Mouse (Mus musculus) ovary, adult 18-20 months (tissue): ENCODE results near the gene Ppme1.
A peak's percentile ranks its signal among the peaks of the same experiment; 100 is the strongest.

Source experiments
- DNase-seq: peaks from one replicate; pipeline ENCODE4 v3.0.0; 2022; ENCODE audit warnings: low spot score, mixed read lengths

The Ppme1 gene

GRCm38 (mm10) chr7:100371495-100372451 is at the start of gene Ppme1, which contains the start of gene C2cd3:
Ppme1 (minus strand) TSS chr7:100372307.
C2cd3 (plus strand) TSS chr7:100372233.
- DNase-seq, result peak; percentile 99

- DNase-seq, result no peak
Observed at GRCm38 (mm10) chr7:100408684-100409083, 36.6 kb upstream of the Ppme1 start.

DNA sequence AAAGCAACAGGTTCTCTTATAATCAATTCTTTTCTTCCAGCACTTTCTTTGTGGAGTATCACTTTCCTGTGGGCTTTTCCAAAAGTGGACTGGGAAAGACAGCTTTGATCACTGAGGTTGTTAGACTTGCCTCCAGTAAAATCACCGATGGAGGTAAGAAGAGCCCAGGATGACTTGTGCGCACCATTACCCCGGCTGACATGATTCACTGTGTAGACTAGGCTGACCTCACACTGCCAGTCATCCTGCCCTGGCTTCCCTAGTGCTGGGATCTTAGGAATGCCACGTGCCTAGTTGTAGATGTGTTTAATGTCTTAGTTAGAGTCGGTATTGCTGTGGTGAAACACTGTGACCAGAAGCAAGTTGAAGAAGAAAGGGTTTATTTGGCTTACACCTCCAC is 35.6 kb upstream of the Ppme1 start:
- DNase-seq, result no peak

GRCm38 (mm10) chr7:100402715-100403114 is 30.6 kb upstream of the Ppme1 start:
- no peak for DNase-seq

DNA sequence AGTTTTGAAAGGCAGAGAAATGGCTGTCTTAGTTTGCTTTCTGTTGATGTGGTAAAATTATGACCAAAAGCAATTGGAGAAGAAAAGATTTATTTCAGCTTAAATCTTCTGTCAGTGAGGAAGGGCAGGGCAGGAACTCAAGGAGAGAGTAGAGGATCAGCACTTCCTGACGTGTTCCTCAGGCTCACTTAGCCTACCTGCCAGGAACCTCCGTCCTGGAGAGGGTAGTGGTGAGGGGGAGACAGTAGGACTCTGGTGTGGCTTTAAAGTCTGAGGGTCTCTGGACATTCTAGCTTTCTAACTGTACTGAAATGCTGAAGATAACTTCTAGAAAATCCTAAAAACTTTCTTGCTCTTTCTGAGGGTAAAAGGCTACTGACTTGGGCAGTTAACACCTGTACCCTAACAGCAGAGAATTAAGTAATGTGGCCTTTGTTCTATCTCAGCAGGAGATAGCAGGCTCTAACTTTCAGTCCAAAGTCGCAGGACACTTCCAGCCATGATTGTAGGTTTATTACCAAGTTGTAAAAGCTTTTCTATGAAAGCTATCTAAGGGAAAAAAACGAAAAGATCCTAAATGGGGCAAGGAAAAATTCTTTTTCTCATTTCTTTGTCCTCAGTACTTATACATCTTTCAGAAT is 28.9 kb upstream of the Ppme1 start:
- no peak for DNase-seq

- peak; percentile 7 for DNase-seq
Observed at GRCm38 (mm10) chr7:100399231-100399913, 27.3 kb upstream of the Ppme1 start.

DNA sequence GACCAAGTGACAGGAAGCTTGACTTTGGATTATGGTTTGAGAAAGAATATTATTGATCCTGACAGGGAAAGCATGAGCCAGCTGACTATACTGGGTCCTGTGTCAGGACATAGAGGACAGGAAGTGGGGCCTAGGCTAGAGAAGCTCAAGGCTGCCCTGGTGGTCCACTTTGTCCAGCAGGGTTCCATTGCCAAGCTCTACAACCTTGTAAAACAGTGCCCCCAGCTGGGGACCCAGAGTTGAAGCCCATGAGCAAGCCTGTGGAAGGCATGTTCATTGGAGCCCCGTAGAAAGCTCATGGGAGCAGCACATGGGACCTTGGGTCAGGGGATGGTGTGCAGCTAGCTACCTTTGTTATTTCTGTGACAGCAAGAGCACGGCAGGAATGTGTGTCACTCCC is 20.2 kb upstream of the Ppme1 start:
- DNase-seq, result no peak

DNA sequence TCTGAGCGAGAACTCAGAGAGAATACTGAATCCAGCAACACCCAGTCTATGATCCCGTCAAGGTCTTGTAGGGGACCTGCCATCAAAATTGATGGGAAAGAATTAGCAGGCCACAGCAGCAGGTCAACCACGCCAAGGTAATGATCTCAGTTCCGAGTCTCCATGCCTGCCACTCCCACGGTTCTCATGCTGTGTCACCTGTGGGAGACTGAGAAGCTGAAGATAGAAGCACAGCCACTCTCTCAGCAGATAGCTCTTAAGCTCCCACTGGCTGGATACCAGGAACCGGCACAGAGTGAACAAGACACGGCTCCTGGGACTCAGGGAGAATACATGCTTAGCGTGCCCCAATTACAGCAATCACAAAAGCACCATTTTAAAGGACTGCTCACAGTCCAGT is 18.1 kb upstream of the Ppme1 start:
- no peak for DNase-seq

DNA sequence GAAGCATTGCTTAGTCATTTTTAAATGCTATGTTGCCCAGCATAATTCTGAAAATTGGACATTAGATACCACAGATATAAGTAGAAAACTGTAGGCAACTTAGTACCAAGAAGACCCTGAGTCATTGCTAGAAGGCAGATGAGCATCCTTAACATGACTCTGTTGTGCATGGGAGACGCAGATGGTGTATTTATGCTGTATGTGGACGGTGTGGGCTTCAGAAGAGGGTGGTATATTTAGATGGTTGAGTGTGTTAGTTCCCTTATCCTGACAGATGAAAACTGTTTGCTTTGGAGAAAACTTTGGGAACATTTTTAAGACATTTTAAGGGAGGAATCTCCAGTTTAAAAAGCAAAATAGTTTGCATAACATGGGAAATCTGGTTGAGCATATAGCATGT is 16.1 kb upstream of the Ppme1 start:
- no peak for DNase-seq

DNA sequence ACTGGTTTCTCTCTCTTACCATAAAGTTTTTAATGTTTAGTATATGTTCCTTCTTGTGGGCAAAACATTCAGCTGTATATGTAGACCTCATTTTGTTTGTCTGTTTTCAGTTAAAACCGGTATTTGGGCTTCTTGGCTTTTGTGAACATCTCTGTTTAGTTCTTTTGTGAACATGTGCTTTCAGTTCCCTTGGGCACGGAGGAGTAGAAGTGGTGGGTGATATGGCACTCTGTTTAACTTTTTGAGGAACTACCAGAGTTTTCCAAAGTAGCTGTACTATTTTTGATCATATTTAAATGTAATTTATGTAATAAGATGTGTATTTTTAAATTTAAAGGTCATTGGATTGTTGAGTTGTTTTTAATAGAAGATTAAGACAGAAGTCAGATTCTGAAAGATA is 11.1 kb upstream of the Ppme1 start:
- DNase-seq, result no peak

DNA sequence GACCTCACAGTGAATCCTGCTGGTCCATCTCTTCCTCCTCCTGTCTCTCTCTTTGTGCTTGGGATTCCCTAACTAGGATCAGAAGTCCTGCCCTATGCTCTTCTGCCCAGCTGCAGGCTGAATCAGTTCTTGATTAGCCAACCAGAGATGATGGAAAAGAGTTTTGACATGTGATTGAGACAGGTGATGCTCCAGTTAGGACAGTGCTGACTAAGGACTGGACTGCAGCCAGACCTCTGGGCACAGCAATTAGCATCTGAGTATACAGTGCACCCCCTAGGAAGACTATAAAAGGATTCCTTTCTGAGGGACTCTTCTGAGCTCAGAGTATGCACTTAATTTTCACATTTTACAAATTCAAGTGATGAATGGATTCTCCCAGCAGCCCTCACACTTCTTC is 9.1 kb upstream of the Ppme1 start:
- no peak for DNase-seq

DNA sequence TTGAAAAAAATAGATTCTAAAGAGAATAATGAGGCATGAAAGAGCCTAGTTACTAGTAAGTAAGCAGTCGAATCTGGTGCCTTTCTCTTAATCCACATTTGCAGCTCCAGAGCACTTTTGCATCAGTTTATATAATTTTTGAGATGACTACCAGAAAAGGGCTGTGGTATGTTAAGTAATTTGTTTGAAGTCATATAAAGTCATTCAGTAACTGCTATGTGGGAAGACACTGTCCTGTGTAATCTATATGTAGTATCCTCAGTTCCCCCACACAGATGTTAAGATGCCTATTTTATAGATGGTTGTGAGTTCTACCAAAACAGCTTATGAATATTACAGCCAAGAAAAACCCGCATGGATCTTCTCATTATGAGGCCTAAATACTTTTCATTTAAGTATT is 6.2 kb upstream of the Ppme1 start:
- DNase-seq, result no peak

GRCm38 (mm10) chr7:100372452-100372980 is 409 bp upstream of the Ppme1 start:
- DNase-seq, result no peak

DNA sequence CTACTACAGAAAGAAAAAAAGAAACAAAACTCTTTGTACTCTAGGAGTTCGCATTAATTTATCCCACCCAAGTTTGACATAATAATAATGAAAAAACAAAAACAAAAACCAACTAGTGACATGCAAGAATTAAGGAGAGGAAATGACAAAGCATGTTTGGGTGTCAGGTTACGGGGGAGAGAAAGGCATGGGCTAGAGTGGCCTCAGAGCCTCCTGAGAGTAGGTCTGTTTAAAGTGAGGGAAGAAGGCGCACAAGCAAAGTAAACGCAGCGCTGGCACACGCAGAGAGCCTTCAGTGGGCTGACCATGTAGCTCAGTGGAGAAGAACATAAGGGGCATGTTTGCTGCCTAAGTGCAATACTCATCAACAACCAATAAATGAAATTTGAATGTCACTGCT is 7.2 kb downstream of the Ppme1 start:
- no peak for DNase-seq

- no peak for DNase-seq
Observed at GRCm38 (mm10) chr7:100363162-100363561, 8.9 kb downstream of the Ppme1 start.

DNA sequence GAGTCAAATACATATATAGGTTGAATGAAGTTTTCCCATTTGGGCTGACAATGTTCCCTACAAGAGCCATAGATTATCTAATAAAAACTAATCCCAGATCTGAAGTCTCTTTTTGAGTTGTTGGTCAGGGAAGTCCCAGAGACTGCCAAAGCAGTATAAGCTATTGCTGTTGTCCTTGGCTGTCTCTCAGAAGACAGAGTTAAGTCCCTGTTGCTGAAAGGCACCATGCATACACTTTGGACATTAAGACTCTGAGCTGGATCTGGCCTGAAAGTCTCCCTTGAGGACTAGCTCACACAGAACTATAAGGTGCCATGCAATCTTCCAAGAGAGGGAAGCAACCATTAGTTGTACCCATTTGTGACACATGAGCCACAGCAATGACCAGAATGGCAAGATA is 14.3 kb downstream of the Ppme1 start:
- DNase-seq, result no peak

- no peak for DNase-seq
Observed at GRCm38 (mm10) chr7:100356768-100357167, 15.3 kb downstream of the Ppme1 start.

- DNase-seq, result no peak
Observed at GRCm38 (mm10) chr7:100356324-100356723, 15.8 kb downstream of the Ppme1 start.

DNA sequence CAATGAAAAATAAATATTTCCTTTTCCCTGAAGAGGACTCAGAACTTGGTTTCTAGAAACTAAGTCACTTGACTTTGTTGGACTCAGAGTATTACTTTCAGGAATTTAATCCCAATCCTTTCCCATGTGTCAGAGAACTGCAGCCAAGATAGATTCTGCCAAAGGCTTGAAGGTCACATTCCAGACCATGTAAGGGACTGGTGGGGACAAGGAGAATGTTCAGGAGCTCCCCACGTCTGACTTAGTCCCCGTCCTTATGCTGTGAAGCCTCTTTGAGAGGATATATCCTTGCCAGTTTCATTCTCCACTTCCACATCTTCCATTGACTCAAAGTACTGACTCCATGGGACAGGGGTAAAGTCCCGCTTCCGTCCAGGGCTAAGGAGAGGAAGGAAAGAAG is 17.1 kb downstream of the Ppme1 start:
- DNase-seq, result no peak

GRCm38 (mm10) chr7:100335921-100336320 is 36.2 kb downstream of the Ppme1 start:
- no peak for DNase-seq

DNA sequence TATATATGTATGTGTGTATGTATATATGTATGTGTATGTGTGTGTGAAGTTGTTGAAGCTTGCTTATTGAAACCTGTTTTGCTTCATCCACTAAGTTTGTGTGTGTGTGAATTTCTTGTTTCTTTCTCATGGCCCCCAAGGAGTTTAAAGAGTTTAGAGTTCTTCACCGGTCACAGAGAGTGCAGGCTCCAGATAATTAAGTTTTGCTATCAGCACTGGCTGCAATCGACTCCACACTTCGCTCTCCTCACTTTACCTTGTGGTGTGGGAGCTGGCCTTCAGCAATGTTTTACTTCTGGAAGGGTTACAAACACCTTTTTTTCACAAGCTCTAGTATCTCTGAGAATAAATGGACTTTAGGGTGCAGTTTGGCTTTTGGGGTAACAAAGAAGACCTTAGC is 40.8 kb downstream of the Ppme1 start:
- DNase-seq, result no peak

DNA sequence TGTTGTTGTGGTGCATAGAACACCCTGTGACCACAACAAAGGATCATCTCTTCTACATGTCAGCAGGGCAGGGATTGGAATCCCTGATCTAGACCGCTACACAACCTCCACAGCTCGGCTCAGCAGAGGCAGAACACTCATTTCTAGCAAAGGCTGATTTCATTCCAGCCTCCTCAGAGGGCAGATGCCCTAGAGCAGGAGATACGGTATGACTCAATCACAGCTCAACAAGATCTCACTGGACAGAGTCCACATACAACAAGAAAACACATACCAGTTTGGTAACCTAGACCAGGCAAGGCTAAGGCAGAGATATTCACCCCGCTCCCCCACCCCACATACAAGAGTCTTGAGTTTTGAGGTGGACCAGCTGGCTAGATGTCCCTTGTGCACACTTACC is 43.5 kb downstream of the Ppme1 start:
- no peak for DNase-seq

- no peak for DNase-seq
Observed at GRCm38 (mm10) chr7:100327514-100327913, 44.6 kb downstream of the Ppme1 start.
